Mouse (Mus musculus) granulocyte monocyte progenitor cell, adult 5-6 weeks (primary cell): ENCODE data around the gene Tor3a. TPM values are rescaled to one million over a fixed set of nuclear protein-coding genes. Genes with fewer than 3 reads are reported as not detected.

ENCODE experiments used
- ATAC-seq: replicated peaks from 2 replicates; pipeline ENCODE4 v1.8.0; 2016; ENCODE audit warnings: mild to moderate bottlenecking, moderate TSS enrichment, inconsistent platforms; ENCODE audit not compliant: poor library complexity, severe bottlenecking
- total RNA-seq, 2 experiments: library from RNA; stranded (forward) in 1 of 2; stranded (reverse) in 1 of 2; fragments of 200-712, 200-1000 nt in 1 of 2; fragments of >200 nt in 1 of 2; fragmentation: Nextera tagmentation in 1 of 2; gene quantifications; 2 replicates each; pipeline ENCODE4 v1.2.3; 2014 to 2017

The Tor3a gene
- total RNA-seq, 2 experiments from 2014 or later: 33.5 to 40.0 TPM

DNA sequence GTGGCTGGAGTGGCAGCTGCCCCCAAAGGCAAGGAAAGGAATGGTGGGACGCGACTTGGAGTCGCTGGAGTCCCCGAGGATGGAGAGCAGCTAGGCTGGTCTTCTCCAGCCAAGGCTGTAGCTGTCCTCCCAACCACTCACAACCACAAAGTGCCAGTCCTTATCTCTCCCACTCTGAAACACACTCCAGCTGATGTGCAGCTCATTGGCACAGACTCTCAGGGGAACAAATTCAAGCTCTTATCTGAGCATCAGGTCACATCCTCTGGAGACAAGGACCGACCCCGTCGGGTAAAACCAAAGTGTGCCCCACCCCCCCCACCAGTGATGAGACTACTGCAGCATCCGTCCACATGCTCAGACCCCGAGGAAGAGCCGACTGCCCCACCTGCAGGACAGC is 32.3 kb downstream of the Tor3a start:
- 0 out of 2 replicates have a peak, but pooled peaks have one; percentile 20 for ATAC-seq

DNA sequence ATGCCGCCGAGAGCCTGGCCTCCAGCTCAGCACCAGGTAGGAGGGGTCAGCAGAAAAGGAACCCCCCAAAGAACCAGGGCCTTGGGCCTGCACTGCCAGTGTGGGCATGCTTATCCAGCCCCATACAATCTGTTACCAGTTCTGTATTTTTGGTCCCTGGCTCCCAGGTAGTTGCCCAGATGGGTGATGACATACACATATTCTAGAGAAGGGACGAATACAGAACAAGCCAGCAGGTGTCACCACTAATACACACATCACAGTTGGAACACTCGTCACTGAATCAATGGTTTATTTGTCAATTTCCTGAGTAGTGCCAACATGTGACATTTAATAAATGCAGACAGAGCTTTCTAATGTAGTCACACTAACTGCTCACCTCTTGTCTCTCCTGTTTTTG is 33.6 kb downstream of the Tor3a start:
- peak; percentile 41; the same call in 1 of the 2 replicates for ATAC-seq

DNA sequence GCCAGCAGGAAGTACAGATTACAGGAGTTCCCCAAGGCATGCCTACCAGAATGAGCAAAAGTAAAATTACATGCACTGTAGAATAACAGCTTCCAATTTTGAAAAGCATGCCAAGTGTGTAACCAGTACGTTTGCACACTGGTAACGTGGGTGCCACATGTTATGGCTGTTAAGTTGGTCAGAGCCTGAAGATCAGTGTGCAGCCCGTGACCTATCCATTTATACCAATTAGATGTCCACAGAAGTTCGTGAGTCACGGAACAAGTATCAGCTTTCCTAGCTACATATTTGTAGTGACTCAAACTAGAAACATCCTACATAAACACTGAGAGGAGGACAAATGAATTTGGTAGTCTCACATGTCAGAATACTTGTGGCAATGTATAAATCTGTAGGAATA is 34.7 kb downstream of the Tor3a start:
- ATAC-seq: no peak

DNA sequence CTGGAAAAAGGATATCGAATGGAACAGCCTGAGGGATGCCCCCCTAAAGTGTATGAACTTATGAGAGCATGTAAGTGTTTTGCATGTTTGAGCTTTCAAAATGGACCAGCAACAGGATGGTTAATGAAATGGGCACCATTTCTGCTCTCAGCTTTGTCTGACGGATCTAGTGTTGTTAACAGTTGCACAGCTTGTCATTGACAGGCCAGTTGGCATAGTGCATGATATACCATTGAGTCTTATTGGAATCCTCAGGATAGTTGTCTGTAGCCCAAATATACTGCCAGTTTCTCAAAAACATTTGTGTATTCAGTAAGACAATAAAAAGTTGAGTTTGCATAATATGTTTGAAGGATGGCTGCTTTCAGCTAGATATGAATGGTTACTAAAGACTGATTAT is 39.0 kb downstream of the Tor3a start:
- ATAC-seq: no peak

DNA sequence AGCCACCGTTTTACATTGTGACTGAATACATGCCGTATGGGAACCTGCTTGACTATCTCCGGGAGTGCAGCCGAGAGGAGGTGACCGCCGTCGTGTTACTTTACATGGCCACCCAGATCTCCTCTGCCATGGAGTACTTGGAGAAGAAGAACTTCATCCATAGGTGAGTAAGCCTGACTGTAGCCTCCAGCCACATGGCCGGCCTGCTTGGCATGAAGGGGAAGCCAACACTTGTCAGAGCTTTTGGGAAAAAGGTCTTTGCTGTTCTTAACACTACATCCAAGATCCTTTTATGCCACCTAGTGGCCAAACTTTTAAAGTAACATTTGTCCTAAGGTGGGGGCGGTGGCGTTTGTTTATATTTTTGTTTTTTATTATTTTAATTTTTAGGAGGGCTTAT is 41.1 kb downstream of the Tor3a start:
- ATAC-seq: peak; percentile 48

DNA sequence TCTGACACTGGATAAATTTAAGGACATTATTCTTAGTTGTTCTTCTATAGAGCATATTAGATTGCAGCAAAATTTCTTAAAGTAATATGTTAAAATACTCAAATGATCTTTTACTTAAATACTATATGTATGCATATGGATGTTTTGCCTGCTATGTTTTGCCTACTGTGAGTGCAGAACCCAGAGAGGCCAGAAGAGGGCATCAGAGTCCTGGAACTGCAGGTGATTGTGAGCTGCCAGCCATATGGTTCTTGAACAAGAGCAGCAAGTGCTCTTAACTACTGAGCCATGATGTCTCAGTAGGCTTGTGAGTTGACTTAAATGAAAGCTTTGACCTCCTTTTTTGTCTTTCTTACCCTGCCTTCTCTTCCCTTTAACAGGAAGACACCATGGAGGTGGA is 43.2 kb downstream of the Tor3a start:
- peak; percentile 45; the same call in 1 of the 2 replicates for ATAC-seq

DNA sequence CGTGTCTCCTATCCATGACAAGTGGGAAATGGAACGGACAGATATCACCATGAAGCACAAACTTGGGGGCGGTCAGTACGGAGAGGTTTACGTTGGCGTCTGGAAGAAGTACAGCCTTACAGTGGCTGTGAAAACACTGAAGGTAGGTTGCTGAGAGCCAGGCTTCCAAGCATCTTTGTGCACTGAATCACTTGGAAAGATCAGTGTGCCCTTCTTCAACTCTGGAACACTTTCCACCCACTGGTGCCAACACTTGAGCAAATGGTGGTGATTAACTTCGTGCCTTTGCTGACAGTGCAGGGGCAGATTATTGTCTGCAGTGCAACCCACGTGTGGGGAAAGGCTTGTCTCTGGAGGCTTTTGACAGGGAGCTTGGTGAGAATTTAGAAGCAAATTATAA is 44.2 kb downstream of the Tor3a start:
- no peak for ATAC-seq

DNA sequence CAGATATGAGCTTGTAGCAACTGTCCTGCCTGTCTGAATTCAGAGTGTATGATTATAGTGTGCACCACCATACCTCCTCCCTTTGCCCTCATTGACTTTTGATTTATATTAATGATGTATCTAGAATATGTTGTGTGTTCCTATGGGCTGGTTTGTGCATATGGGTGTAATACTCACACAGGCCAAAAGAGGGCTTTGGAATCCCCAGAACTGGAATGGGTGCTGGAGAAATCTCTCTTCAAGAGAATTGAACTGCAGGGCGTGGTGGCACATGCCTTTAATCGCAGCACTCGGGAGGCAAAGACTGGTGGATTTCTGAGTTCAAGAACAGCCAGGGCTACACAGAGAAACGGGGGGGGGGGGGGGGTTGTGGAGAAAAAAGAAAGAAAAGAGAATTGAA is 47.4 kb downstream of the Tor3a start:
- ATAC-seq: 0 out of 2 replicates have a peak, but pooled peaks have one; percentile 57

DNA sequence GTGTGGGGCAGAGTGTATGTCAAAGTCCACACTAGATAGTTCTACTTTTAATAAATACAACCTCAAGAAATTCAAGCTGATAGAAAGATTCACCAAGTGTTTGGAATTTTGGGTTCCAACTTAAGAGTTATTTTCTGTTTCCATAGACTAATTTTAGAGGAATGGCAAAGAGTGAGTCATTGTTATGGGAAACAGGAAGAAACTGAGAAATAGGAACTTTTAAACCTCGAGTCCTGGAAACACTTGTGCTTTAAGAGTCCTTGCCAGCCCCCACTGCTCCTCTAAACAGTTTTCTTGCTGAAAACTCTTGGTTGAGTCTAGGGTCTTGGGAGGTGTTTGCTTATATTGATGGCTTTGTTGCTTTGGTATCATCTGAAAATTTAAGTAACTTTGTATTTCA is 49.9 kb downstream of the Tor3a start:
- no peak for ATAC-seq

DNA sequence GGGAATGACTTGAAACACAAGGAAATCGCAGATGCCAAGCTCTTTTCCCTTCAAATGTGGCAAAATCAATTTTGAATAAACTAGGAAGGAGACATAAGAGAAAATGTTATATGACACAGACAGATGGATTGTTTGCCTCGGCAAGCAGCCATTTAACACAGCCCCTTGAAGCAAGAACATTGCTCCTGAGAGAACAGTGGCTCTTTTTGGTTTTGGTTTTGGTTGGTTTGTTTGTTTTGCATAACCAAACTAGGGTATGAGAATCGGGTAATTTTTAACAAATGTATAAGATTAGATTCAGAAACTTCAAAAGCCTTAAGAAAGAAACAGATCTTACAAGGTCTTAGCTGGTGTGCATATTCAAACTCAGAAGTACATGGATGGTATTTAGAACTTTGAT is 53.2 kb downstream of the Tor3a start:
- no peak for ATAC-seq

DNA sequence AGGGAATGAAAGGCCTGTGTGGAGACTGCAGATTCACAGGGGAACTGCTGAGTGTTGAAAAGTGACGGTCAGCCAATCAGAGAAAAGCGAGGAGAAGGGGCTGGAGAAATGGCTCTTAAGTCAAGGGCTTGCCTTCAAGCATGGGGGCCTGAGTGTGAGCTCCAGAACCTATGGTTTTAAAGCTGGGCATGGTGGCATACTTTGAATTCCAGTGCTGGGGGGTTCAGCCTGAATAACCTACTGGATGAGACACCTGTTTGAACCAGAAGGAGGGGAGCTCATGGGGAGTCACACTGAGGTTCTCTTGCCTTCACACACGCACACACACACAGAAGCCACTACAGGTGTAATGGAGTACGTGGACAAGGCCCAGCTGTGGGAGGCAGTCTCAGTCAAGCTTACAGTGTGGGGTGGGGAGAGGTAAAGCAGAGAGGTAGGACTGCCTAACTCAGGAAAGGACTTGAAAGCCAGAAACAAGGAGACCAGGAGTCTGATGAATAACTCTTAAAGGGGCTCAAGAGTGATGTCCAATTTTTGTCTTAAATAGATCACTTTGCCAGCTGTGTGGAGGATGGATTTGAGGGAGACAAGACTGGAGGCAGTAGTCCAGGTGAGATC is 53.8 kb downstream of the Tor3a start:
- no peak for ATAC-seq

DNA sequence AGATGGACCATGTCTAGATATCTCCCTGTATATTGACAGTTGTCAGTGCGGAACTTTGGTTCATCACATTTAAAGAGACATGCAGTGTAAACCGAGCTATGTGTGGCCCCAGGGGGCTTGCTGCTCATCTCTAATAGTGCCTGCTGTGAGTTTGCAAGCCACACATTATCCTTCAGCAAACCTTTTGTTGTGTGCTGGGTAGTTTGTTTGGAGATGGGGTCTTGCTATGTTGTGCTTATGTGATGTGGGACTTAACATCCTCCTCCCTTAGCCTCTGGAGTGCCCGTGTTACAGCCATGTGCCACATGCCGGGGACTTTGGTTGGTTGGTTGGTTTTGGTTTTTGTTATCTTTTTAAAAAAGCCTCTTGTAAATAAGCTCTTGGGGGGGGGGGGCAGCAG is 56.3 kb downstream of the Tor3a start:
- no peak for ATAC-seq

DNA sequence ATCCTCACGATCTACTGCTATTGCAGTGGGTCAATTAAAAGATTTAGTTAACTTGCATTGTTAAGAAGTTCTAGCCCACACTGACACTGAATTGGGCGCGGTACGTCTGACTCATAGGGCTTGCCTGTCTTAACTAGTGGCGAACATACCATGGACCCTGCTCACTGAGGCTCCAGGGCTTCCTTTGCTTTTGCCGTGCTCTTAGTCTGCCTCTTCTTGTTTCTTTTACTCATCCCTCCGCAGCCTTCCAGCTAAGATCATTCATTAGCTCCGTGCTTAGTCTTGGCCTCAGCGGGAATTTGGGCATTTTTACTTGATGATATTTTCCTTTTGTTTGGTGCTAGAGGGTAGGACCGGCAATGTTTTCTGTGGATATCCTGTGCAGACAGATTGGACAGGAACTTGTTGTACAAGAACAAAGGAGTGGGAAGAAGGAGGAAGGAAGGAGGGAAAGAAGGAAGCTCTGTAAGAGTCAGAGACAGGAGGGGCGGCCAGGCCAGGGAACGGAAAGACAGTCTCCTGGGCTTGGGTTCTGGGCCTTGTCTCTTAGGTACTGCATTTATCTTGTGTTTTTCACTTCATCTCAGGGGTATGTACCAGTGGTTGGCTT is 57.1 kb downstream of the Tor3a start:
- ATAC-seq: peak; percentile 33

DNA sequence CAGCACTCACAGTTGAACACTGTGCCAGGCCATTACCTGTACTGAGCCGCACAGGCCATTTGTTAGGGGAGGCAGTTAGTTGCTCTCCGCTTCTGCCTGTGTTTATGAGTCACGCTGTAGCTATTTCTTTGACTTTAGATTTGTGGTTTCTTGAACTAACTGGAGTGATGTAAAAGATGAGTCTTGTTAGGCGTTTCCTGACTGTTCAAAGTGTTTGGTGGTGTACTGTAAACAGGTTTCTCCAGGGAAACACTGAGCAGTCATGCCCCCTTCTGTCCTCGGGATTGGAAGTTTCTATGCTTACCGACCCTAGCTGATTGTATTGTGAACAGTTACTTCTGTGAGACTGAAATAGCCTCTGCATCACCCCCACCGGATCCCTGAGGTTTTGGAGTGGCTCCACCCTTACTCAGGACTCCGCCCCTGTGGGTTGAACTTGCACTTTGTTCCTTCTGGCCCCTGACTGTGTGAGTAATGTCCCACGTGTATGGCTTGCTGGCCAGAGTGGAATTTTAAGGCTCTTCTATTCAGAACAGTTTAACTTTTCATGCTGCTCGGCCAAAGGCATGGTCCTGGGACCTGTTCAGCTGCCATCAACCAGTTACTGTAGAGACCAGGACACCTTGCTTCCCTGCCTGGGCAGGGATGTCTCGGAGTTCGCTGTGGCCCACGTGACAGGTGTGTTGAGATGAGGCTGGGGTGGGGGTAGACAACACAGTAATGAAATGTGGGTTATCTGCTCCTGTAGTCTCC is 58.6 kb downstream of the Tor3a start:
- ATAC-seq: peak; percentile 86

DNA sequence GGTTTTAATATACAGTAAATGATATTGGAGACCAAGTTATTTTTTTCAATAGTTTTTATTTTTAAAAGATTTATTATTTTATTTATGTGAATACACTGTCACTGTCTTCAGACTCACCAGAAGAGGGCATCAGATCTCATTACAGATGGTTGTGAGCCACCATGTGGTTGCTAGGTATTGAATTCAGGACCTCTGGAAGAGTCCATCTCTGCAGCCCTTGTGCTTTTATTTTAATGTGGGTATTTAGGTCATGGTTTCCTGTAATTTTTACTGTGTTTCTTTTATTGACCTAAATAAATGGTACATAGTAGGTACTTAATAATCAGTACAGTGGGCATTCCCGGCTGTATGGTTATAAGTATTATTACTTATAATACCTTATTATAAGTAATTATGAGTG is 59.4 kb downstream of the Tor3a start:
- ATAC-seq: no peak

DNA sequence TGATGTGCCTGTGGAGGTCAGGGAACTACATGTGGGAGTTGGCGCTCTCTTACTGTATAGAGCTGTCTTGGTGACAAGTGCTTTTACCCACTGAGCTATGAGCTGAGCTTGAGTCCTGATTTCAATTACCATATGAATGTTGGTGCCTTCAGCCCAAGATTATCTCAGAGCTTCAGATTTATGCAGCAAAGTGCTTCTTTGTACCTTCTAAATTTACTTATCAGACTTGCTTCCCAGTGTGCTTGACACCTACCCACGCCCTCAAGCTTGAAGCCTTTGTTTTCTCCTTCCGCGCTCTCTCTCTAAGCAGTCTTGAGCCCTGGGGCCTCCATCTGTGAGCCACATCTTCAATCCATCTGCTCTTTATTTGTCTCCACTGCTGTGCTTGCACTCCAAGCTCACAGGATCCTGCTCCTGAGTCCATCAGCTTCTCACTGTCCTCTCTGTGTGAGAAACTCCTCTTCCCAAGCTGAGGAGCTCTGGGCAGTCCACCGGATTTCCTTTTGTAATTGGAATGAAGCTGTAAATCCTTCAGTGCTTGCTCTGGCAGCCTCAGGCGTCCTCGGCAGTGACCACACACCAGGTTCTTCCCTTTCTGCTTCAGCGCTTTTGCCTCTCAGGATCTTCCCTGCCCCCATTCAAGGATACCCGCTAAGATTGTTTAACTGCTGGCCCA is 60.2 kb downstream of the Tor3a start:
- ATAC-seq: peak; percentile 20

DNA sequence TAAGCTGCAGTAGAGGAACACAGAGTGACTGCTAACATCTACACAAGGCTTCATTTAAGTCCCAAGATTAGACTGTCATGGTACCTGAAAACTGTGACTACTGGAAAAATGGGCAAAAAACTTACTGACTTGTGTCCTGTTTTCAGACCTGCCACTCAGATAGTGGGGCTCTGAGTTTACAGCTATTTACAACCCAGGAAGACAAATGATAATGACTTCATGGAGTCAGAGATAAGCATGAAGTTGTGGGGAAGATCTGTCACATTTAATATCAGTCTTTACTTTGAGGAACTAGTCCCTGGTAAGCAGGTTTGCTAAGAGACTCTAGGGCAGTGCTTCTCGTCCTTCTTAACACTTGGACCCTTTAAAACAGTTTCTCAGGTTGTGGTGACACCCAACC is 63.9 kb downstream of the Tor3a start:
- ATAC-seq: no peak

DNA sequence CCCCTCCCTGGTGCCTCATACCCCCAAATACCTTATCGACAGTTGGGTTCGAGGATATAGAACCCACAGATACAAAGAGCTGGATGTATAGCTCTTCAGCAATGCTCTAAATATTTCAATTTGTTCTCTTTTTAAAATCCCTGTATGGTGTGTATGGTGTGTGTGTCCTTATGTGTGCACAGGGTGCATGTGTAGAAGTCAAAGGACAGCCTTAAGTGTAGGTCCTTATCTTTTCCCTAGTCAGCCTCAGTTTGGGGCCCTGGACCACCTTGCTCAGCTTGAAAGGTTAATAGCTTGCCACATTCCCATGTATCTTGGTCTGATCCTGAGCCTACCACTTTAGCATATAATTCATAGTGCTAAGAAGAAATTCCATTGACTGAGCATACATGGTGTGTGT is 65.7 kb downstream of the Tor3a start:
- ATAC-seq: no peak

DNA sequence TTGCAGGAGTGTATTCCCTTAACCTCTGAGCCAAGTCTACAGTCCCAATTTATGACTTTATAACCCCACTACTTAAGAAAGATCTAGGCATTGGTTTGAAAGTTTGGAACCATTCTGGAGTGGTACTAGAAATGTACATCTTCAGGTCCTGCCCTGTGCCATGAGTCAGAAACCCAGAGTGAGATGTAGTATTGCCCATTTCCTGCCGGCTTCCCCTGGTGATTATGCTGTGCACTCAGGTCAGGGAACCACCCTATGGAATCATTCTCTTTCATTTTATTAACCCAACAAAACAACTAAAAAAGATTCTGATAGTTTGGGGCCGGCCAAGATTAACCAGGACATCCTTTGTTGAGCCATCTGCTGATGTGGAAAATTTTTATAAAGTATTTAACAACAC is 68.2 kb downstream of the Tor3a start:
- no peak for ATAC-seq

DNA sequence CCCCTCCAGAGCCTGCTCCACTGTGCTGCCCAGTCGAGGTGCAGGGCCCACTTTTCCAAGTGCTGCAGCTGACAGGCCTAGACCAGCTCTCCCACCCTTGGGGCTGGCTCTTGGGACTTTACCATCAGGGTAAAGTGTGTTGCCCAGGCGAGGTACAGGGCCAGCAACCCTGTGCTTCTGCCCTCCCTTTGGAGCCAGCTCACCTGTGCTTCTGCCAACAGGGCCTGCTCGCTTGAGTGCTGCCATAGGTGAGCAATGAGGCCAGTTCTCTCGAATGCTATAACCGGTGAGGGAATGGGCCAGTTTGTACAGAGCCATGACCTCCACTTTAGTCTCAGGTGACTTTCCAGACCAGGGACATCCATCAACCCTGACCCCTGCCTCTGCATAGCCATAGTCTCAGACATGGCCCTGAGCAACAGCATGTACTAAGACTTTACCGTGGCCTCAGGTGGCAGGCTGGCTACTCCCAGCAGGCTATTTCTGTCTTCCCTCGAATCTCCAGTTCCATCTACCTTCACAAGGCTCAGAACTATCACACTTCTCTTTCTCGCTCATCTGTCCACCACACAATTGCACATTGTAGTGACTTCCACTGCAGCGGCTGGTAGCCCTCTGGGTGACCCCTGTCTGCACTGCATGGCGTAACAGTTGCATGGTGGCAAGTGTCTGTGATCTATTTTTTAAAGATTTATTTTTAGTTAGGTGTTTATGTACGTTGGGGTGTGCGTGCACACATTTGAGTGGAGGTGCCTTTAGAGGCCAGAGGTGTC is 68.9 kb downstream of the Tor3a start:
- ATAC-seq: peak; percentile 73
